Mouse (Mus musculus) left cerebral cortex, adult 9 months (tissue): ENCODE measurements around the gene Cma2.
"Not testable (repeated sequence)": the region's sequence is repeated elsewhere in the genome, so short reads cannot be mapped to it uniquely, and the experiment has no call there.

Experiments
- DNase-seq, 2 experiments: peaks; one replicate each; pipeline ENCODE4 v3.0.0; 2022; ENCODE audit warnings: low spot score in 2 of 2

The Cma2 gene

DNA sequence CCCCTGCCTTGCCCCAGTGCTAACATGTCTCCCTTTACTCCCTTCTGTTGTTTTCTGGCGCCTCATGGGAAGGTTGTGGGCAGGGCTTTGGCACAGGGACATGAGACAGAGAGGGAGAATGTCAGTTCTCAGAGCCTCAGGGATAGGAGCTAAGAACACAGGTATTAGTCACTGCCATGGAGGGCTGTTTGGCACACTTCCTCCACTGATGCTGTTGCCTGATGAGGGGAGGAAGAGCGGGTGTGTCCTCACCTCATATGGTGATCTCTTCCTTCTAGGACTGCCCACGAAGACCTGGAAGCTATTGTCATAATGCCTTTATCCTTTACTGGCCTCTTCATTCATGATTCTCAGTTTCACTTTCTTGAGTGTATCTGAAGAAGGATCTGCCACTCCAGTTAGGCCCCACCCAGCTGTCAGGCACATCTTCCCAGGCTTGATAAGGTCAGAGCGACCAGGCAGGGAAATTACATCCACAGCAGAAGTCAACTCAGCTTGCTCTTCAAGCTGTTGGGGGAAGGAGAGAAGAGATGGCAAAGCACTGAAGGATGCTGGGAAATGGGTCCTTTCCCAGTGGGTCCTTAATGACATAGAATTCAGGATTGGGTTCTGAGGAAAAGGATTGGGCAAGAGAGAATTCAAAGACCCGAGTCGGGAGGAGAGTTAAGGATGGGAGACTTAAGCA lies at the start of gene Cma2:
Gene Cma2, plus strand, starts transcription at position 635 of the 685 bp plus-strand sequence.
- DNase-seq = no peak

GRCm38 (mm10) chr14:55905518-55905917 lies 45.3 kb upstream of the Cma2 start:
- DNase-seq = no peak

DNA sequence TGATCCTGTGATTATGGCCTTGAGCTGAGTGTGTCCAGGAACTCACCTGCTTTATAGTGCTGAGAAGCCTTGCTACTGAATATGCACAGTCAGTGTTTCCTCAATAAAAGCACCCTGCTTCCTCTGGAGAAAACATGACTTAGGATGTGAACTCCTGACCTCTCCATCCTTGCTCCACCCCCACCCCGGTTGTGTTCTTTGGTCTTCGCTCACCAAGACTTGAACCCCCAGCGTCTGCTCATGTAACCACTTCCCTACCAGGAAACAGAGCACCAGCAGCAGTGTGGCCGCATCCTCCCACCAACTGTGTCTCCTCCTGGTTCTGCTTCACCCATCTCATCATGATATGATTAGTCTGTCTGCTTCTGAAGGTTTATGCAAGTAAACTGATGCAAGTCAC lies 37.4 kb upstream of the Cma2 start:
- DNase-seq = no peak

DNA sequence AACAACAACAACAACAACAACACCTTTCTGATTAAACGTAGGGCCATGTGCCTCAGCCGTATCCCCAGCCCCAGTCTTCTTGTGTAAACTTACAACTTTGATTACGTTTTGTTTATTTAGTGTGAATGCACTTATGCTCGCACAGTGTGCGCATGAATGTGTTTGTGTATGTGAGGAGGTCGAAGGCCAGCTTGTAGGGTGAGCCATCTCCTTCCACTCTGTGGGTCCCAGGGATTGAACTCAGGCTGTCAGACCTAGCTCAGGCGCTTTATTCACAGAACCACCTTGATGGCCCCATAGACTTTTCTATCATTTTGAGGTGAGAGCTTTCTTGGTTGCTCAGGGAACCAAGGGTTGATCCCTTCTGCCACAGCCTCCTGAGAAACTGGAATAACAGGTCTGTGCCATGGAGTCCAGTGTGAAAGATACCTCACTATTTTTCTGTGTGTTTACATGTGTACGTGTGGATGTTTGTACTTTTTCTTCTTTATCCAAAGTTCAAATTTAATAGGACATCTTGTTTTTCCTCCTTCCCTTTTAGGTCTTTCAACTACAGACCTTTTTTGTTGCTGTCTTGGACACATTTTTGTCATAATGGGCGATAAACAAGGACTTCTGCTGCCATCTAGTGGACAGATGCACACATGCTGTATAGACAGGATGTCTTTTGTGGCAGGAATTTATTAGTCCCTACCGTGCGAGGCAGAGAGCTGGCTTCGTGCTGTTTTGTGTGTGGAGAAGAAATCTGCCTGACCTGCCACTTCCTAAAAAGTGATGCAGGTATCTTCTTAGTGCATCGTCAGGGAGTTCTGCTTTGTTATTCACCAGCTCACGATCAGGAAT lies 32.3 kb upstream of the Cma2 start:
- DNase-seq = peak in 1 of 2 experiments; percentile 84

- DNase-seq = no peak
Observed at GRCm38 (mm10) chr14:55922475-55923232, 28.1 kb upstream of the Cma2 start.

GRCm38 (mm10) chr14:55926847-55927246 lies 23.9 kb upstream of the Cma2 start:
- no peak for DNase-seq

DNA sequence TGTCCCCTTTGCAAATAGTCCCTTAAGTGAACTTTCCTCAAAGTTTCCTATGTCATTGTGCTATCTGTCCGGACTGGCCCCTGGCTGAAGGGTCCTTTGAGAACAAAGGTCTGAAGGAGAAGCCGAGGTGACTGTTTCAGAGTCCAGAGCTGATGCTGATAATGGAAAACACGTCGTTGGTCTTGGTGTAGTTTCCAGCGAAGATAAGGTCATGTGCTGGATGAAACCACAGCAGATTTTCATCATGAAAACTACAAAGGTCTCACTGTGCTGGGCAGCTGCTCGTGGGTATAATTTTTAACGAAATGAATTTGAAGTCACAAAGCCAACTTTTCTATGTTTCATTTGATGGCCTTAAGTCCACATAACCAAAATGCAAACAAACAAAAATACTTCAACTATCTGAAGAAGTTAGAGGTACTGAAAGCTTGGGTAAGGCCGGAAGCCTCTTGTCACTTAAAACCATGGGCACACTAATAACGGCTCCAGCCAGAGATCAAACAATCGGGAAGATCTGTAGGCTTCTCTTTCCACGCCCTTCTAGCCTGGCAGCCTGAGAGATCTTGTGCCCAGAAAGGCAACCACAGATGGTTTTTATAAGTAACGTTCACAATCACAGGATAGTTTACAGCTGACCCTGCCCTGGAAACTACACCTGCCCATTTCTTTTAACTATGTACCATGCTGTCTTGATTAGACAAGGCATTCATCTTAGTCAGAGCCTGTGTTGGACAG lies 21.4 kb upstream of the Cma2 start:
- no peak for DNase-seq

DNA sequence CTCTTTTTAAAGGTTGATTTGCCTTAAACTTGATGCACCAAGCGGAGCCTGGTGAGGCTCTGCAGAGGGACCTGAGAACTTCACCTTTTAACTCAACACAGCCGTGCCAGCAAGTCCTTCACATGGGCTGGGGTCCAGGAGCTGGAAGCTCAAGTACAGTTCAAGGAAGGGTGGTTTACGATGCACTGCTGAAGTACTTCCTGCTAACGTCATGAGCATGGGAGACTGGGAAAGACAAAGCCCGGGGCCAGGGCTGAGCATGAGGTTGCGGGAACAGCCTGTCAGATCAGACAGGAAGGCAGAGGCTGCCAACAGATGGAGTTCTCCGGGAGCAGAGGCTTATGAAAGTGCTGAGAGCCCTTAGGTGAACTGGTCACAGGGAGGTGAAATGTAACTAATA lies 17.2 kb upstream of the Cma2 start:
- no peak for DNase-seq

DNA sequence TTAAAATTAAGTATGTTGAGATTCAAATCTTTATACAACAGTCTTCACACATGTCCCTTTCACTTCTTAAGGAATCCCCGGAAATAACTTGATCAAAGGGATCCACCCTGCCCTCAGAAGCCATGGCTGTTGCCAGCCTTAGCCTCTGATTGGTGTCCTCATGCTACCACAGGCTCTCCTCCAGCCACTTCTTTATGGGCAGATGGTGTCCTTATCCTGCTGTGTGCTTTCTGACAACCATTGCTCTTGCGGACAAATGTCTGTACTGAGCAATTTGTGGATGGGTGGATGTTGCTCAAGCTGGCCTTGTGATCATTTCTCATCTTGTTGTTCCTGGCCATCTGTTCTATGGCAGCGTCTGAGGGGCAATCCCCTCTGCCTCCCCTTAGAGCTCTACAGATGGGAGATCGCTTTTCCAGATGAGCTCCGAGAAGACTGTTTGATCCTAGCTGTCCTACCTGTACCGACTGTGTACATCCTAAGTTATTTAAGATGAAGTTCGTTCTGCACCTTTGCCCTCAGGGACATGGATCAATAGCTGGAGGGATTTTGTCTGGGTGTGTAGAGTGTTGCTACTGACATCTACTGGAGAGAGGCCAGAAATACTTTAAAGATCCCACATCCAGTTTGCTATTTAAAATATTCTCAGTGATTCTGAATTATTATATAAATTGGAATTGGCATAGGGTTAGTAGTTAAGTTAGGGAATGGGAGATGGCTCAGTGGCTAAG lies 10.5 kb upstream of the Cma2 start:
- DNase-seq = no peak

- DNase-seq = no peak
Observed at GRCm38 (mm10) chr14:55943601-55944000, 7.2 kb upstream of the Cma2 start.

DNA sequence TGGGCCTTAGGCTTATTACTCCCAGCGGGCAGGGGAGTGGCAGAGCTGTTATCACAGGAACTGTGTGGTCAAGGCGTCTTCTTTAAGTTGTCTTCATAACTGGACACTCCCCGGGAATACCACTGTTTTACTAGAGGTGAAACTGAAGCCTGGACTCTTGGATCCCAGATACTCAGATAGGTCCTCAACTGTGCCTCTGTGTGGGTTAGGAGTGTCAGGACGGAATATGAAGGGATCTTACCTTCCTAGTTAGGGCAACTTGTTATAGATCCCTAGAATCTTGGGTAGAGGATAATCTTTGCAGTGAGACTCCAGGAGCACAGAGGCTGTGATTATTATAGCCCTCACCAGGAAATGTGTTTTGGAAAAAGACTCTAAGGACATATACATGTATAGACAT lies 6.2 kb upstream of the Cma2 start, which contains the start of gene Cma1:
Gene Cma1, minus strand, starts transcription at position 101 of the 400 bp plus-strand sequence.
- DNase-seq = no peak

DNA sequence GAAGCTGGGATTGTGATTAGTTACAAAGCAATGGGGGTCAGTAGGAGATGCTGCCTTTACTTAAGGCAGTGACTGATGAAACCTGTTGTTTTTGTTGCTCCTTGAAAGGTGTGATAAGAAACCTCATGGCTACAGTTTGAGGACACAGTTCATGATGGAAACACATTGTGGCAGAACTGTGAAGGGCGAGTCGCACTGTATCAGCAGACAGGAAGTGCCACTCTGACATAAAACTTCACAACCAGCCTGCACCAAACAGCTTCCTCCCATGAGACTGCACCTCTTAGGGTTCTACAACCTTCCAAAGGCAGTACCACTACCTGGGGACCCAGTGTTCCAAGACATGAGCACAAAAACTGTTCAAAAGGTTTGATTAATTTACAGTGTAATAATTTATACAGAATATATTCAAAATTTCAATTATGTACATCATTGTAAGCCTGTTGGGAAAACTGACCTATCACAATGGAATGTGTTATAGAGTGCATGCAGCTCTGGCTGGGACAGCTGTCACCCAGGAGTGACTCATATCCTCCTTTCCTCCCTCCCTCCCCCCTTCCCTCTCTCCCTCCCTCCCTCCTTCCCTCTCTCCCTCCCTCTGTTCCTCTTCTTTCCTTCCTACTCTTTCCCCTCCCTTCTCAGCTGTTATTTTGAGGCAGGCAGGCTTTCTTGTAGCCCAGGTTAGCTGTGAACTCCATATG lies 4.4 kb upstream of the Cma2 start:
- DNase-seq = no peak

DNA sequence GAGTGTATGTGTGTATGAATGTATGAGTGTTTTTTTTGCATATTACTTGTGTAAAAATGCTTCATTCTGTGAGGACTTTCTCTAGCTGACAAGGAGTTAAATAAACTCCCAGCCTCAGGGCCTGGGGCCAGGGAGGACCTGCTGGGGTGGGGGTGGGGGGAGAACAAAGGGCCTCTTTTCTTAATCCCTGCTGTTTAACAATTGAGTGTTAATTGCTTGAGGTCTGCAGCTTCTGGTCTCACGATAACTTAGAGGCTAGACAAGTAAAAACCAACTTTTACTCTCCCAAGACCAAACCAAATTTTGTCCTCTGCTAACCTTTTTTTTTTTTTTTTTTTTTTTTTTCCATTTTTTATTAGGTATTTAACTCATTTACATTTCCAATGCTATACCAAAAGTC lies 12.5 kb downstream of the Cma2 start:
- no peak for DNase-seq

DNA sequence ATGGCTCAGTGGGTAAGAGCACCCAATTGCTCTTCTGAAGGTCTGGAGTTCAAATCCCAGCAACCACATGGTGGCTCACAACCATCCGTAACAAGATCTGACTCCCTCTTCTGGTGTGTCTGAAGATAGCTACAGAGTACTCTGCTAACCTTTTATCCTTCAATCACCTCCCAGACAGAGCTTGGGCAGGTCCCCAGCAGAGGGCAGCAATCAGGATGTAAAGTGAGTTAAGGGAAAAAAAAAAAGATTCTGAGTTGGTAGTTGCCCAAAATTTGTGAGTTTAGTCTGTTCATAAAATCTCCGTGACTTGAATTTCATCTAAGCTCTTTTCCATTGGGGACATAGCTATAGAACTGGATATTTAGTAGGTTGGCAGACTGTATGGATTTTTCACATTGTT lies 13.1 kb downstream of the Cma2 start:
- DNase-seq = not testable (repeated sequence)

GRCm38 (mm10) chr14:55987464-55987863 lies 36.7 kb downstream of the Cma2 start:
- not testable (repeated sequence) for DNase-seq

DNA sequence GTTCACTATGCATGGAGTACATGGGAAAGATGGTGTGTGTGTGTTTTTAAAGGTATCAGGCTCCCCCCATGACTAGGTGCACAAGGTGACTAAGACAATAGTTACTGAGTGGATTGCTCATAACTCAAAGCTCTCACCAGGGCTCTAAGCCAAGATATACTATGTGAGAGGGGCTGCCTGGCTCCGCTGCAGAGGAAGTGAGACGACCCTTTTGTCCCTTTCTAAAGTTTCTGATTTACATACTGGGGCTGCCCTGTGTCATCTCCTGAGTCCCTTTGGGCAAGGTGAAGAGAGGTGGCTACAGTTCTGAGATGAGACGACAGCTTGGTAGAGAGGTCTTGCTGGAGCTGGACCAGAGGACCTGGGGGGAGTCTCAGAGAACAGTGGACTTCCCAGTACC lies 62.4 kb downstream of the Cma2 start:
- no peak for DNase-seq

DNA sequence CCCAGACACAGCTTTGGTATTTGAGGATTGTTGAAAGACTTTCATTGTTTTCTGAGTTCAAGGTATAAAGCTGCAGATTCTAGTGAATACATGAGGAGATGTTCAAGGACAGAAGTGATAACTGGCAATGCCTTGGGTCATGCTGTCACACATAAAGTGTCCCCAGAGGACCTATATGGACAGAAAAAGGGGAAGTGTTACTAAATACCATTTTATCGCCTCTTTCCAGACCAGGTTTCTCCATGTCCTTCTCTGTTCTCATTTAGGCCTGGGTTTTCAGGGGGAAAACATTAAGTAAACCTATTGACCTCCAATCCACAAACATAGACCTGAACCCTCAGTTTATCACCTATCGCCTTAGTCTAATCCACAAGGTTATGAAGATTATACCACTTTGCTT lies 63.1 kb downstream of the Cma2 start:
- DNase-seq = no peak

- not testable (repeated sequence) for DNase-seq
Observed at GRCm38 (mm10) chr14:56017671-56018070, 66.9 kb downstream of the Cma2 start, which contains the start of gene Mcpt1. Mcpt1 (plus strand) TSS chr14:56017971.

GRCm38 (mm10) chr14:56019446-56019845 lies 68.7 kb downstream of the Cma2 start:
- peak in 1 of 2 experiments; percentile 11 for DNase-seq

DNA sequence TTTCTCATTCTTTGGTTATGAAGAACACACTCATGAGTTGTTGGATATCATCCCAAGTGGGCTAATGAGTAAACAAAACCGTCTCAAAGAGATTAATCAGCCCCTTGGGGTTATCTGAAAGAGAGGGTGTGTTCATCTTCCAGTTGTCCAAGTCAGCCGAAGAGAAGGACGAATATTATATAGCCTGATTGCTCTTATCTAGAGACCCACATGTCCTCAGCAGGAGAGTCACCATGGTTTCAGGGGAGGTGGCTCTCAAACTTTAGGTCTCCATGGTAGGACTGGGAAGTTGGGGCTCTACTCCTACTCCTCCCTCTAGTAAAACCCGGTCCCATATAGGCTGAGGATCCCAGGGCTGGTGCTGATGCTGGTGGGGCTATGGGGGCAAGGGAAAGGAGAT lies 70.5 kb downstream of the Cma2 start:
- DNase-seq = not testable (repeated sequence)
